Mouse (Mus musculus): ENCODE results near the gene Znhit6.

Gene Znhit6

DNA sequence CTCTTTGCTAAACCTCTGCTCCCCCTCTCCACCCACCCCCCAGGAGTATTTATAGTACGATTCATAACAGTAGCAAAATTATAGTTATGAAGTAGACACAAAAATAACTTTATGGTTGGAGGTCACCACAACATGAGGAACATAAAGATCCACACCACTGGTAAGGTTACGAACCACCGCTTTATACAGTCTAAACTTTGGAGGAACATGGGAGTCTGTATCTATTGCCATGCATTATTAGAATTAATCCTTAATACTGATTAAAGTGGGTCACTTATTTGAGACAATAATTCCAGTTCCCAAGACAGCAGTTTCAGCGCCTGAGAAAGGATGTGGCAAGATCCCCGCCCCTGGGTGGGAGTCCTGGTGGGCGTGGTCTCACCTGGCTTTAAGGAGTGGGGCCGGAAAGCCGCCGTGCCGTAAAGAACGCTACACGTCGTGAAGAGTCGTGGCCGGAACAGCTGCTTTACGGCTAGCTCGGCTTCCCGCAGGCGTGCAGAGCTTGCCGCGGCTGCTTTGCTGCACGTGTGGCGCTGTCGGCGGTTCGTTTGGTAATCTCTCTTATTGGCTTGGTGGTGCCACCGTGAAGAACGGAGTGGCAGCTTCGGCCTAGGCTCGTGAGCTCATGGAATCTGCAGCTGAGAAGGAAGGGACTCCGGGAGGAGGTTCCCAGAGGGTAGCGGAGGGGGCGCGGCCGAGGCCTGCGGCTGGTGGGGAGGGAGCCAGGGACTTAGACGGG is at the start of gene Znhit6:
Gene Znhit6 (plus strand): TSS at position 463 of the 739 bp plus-strand sequence.
- peak; percentile 96 for DNase-seq

- no peak for DNase-seq
These were observed 38.1 kb upstream of the Znhit6 start for GRCm38 (mm10) chr3:145537870-145538269.

- DNase-seq = no peak
These were observed 27.3 kb upstream of the Znhit6 start for GRCm38 (mm10) chr3:145548441-145549415.

GRCm38 (mm10) chr3:145550216-145550615 is 25.8 kb upstream of the Znhit6 start:
- no peak for DNase-seq

DNA sequence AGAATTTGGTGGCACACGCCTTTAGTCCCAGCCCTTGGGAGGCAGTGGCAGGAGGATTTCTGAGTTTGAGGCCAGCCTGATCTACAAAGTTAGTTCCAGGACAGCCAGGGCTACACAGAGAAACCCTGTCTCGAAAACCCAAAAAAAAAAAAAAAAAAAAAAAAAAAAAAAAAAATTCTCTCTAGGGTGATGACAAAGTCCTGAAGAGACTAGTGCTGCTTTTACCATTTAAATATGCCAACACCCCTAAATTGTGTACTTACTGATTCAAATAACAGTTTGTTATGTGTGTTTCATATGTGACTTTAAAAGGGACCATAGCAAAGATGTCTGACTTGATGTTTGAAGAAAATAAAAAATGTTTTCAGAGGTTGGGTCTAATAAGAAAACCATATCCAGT is 21.6 kb upstream of the Znhit6 start:
- no peak for DNase-seq

- no peak for DNase-seq
These were observed 19.8 kb upstream of the Znhit6 start for GRCm38 (mm10) chr3:145556206-145556605.

- DNase-seq = no peak
These were observed 16.3 kb upstream of the Znhit6 start for GRCm38 (mm10) chr3:145559675-145560074.

DNA sequence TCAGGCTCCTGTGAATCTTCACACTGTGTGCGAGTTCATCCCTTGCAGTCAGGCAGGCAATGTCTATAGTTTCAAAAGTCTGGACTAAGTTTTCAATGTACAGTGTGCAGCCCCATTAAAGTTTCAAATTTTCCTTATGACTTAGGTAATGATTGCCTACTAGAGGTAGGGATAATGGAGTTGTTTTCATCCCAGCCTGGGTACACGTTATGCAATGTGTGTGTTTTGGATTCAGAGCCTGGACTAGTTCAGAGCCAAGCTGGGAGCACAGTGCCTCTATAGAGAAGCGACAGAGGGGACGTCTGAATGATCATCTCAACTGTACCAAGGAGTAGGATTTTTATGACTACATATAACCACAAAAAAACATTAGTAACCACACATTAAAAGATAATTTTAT is 15.9 kb upstream of the Znhit6 start:
- no peak for DNase-seq

DNA sequence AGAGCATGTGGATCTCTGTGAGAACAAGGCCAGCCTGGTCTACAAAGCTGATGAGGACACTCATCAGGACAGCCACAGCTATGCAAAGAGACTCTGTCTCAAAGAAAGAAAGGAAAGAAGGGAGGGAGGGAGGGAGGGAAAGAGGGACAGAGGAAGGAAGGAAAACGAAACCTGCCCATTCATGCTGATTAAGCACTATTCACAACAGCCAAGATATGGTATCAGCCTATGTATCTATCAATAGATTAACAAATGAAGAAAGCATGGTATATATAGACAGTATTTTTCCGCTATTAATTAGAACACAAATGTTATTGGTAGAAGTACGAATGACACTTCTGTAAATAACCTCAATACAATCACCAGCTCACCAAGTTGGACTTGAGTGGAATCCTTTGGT is 1.5 kb upstream of the Znhit6 start:
- DNase-seq = no peak

- no peak for DNase-seq
These were observed 665 bp upstream of the Znhit6 start for GRCm38 (mm10) chr3:145575340-145575739.

DNA sequence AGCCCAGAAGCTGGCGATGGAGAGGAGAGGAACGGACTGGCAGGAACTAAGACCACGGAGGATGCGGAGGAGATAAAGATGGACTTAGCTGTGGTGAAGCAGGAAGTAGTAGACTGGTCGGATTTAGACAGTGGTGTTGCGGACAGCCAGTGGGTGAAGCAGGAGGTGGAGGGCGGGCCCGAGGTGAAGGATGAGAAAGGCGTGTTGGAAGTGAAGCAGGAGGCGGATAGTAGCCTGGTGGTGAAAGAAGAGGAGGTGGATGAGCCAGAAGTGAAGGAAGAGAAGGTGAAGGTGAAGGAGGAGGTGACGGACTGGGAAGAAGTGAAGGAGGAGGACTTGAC is 447 bp downstream of the Znhit6 start:
- DNase-seq = no peak

DNA sequence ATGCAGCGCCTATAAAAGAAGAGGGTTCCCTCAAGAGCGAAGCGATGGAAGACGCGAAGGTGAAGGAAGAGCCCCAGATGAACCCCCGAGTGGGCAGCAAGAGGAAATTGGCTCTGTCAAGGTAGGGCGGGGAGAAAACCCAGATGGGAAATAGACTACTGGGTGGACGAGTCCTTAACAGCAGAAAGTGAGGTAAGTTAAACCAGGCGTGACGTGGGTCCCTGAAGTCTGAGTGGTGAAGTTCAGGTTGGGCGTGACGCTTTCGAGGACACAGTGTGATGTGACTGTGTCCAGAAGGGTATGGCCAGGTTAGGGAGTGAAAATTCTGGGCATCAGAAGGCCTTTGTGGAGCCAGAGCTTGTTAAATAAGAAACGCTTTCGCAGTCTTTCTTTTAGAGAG is 871 bp downstream of the Znhit6 start:
- DNase-seq = no peak

DNA sequence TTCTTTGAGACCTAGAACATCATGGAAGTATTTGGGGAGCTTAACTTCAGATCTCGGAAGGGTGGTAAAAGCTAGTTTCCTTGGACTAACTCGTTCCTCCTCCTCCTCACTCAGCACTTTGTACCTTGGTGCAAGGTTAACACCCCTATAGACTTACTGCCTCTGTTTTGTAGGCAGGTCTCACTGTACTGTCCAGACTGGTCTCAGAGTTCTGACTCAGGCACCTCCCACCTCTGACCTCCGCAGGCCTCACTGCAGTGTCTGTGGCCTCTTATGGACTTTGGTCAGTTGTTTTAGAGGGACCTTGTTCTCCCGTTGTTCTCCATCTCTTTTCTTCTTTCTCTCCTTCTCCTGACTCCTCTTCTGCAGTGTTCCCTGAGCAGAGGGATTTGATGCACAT is 7.0 kb downstream of the Znhit6 start:
- DNase-seq = no peak

DNA sequence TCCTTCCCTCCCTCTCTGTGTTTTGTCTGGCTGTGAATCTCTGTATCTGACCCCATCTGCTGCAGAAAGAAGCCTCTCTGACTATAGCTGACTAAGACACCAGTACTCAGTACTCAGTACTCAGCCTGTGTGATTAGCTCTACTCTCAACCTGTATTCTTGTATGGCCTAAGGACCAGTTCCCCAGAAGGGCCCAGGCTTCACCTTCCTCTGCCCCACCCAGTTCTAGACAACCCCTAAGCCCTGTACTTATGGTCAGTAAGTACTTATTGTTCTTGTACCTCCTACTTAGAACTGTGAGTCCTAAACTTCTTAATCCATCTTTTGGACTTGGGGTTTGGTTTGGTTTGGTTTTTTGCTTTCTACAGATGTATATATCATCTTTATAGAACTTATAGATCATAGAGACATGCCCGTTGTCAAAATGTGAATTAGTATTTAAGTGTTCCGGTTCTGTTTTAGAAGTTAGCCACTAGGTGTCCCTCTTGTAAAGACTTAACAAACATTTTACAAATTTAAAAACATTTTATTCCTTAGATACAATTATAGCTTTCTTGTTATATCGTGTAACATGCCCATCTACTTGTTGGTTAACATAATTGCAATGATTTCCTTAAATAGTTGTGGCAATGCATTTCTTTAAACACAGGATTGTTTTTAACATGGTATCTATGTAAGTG is 7.7 kb downstream of the Znhit6 start:
- no peak for DNase-seq

- no peak for DNase-seq
These were observed 14.6 kb downstream of the Znhit6 start for GRCm38 (mm10) chr3:145590562-145590961.

- DNase-seq = no peak
These were observed 16.0 kb downstream of the Znhit6 start for GRCm38 (mm10) chr3:145591841-145592542.

DNA sequence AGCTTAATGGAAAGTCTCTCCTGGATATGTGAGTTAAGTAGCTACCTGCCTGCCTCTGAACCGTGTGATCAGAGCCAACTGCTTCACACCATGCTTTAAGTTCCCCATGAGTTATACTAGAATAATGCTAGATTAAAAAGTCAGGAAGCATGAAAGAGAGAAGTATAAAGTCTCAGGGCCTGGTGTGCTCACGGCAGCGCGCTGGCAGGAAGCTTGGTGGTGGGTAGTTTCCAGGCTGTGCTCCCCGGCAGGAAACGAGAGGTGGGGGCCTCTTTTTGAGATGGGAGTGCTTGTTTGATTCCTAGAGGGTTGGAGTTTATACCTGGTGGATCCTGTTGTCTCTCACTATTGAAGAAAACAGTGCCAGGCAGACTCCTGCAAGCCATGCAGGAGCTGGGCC is 19.3 kb downstream of the Znhit6 start:
- DNase-seq = no peak

GRCm38 (mm10) chr3:145599059-145599458 is 23.1 kb downstream of the Znhit6 start:
- DNase-seq = no peak

DNA sequence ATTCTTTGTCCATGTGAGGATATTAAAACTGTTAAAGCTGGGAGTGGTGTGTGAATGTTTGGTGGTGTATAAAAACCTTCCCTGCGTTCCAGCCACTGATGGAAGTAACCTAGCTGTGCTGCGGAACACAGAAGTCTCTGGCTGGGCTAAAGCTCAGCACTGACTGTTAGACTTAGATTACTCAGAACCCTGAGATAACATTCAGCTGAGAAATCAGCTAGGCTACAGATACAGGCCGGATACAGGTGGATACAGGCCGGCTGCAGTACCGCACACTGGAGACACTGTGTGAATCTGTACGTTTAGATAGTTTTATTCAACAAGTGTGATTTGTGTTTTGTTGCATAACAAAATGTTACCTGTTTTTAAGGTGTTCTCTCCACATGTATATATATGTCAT is 24.8 kb downstream of the Znhit6 start:
- no peak for DNase-seq

DNA sequence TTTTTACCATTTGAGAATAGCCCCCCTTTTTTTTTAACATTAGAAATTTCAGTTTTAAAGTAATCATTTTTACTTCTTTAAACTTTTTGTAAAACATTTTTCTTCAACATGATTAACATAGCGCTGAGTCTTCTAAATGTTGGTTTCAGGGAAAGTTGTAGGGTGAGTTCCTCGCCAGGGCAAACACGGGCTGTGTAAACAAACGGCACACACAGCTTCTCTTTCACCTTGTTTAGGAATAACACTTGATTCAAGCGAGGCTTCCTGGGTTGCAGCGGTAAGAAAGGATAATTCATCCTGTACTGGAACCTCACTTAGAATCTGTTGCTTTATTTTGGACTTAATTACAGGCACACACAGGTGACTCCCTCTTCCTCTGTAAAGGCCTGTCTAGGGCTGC is 25.3 kb downstream of the Znhit6 start:
- no peak for DNase-seq

DNA sequence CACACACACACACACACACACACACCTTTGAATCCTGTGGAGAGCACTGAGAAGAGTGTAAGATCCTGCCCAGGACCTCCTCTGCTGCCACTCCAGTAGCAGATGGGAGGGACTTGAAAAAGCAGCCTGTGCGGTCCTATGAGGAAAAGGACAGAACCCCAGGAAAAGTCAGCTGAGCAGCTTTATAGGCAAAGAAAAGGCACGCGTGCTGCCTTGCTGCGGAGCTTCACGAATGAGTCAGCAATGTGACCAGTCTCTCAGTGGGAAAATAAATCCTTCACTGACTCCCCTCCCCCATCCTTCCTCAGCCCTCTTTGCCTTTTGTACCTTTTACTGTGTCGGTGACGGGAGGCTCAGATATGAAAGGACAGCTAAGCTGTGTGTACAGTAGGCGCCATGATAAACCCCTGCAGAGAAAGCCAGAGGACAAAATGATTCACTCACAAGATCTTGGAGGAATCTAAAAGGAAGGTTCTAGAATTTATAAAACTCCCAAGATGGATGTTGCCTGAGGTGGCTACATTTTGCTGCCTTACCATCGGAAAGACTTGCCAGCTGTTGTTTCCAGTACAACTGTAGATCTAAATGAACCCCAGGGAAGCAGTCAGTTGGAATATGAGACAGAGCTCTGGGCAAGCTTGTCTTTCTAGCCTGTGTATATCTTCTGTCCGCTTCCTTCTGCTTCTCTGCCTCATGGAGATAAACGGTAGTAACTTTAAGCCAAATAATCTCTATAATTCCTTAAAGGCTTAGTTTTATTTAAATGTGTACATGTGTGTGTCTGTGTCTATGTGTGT is 26.6 kb downstream of the Znhit6 start:
- DNase-seq = no peak

All from right cerebral cortex, postnatal 14 days (tissue).